Mouse (Mus musculus): ENCODE data around the gene Fam189b. TPM values are rescaled to one million over a fixed set of nuclear protein-coding genes. Genes with fewer than 3 reads are reported as not detected.

Fam189b gene
- polyA plus RNA-seq, 1 experiment = 27.4 TPM

GRCm38 (mm10) chr3:89145566-89145965, 37.4 kb upstream of the Fam189b start:
- Histone ChIP-seq H3ac (ENCODE audit: control insufficient read depth, insufficient read length, low read depth) (no peak overlapping the region), H3K36me3 (ENCODE audit: control insufficient read depth, insufficient read depth) (no peaks in the 10 kb centered on the region), H3K79me2 (ENCODE audit: control insufficient read depth, insufficient read depth) (no peaks in the 10 kb centered on the region), H3K27me3 (ENCODE audit: control insufficient read depth, insufficient read depth, insufficient read length) (peaks cover 85% of the 10 kb centered on the region), H3K79me3 (ENCODE audit: low read depth) (no peaks in the 10 kb centered on the region), H3K4me3 (ENCODE audit: insufficient read depth, poor library complexity, severe bottlenecking) (no peak overlapping the region)
- no peak for TF ChIP-seq MYOG (IDR thresholded peaks at IDR 0.05; ENCODE audit: control insufficient read depth, extremely low read depth, insufficient read length)
- TF ChIP-seq FOSL1 (IDR thresholded peaks at IDR 0.05; ENCODE audit: insufficient read depth, low read length, poor library complexity, severe bottlenecking) = no peak
- no peak for TF ChIP-seq USF1 (IDR thresholded peaks at IDR 0.05; ENCODE audit: low read depth)
- no peak for TF ChIP-seq MYOD1 (IDR thresholded peaks at IDR 0.05; ENCODE audit: control insufficient read depth, insufficient read length, low read depth)
- no peak for TF ChIP-seq MAX (IDR thresholded peaks at IDR 0.05)
- TF ChIP-seq CEBPB (IDR thresholded peaks at IDR 0.05; ENCODE audit: low read depth) = no peak
- TF ChIP-seq CTCF (IDR thresholded peaks at IDR 0.05; ENCODE audit: control insufficient read depth, insufficient read depth, insufficient read length) = no peak

GRCm38 (mm10) chr3:89147101-89147978, 35.6 kb upstream of the Fam189b start:
- Histone ChIP-seq H3K27me3 (ENCODE audit: control insufficient read depth, insufficient read depth, insufficient read length) (peaks cover 77% of the 10 kb centered on the region), H3ac (ENCODE audit: control insufficient read depth, insufficient read length, low read depth) (no peak overlapping the region), H3K79me2 (ENCODE audit: control insufficient read depth, insufficient read depth) (no peaks in the 10 kb centered on the region), H3K4me3 (ENCODE audit: insufficient read depth, poor library complexity, severe bottlenecking) (no peak overlapping the region), H3K36me3 (ENCODE audit: control insufficient read depth, insufficient read depth) (no peaks in the 10 kb centered on the region), H3K79me3 (ENCODE audit: low read depth) (no peaks in the 10 kb centered on the region)
- TF ChIP-seq MYOD1 (IDR thresholded peaks at IDR 0.05; ENCODE audit: control insufficient read depth, insufficient read length, low read depth) = no peak
- no peak for TF ChIP-seq MYOG (IDR thresholded peaks at IDR 0.05; ENCODE audit: control insufficient read depth, extremely low read depth, insufficient read length)
- TF ChIP-seq MAX (IDR thresholded peaks at IDR 0.05) = no peak
- TF ChIP-seq FOSL1 (IDR thresholded peaks at IDR 0.05; ENCODE audit: insufficient read depth, low read length, poor library complexity, severe bottlenecking) = no peak
- no peak for TF ChIP-seq CEBPB (IDR thresholded peaks at IDR 0.05; ENCODE audit: low read depth)
- no peak for TF ChIP-seq CTCF (IDR thresholded peaks at IDR 0.05; ENCODE audit: control insufficient read depth, insufficient read depth, insufficient read length)
- TF ChIP-seq USF1 (IDR thresholded peaks at IDR 0.05; ENCODE audit: low read depth) = no peak

- Histone ChIP-seq H3K4me3 (ENCODE audit: insufficient read depth, poor library complexity, severe bottlenecking) (no peak overlapping the region), H3K36me3 (ENCODE audit: control insufficient read depth, insufficient read depth) (no peaks in the 10 kb centered on the region), H3K79me3 (ENCODE audit: low read depth) (no peaks in the 10 kb centered on the region), H3ac (ENCODE audit: control insufficient read depth, insufficient read length, low read depth) (no peak overlapping the region), H3K79me2 (ENCODE audit: control insufficient read depth, insufficient read depth) (no peaks in the 10 kb centered on the region), H3K27me3 (ENCODE audit: control insufficient read depth, insufficient read depth, insufficient read length) (peaks cover 77% of the 10 kb centered on the region)
- TF ChIP-seq MYOD1 (IDR thresholded peaks at IDR 0.05; ENCODE audit: control insufficient read depth, insufficient read length, low read depth) (no peak), MAX (IDR thresholded peaks at IDR 0.05) (no peak), FOSL1 (IDR thresholded peaks at IDR 0.05; ENCODE audit: insufficient read depth, low read length, poor library complexity, severe bottlenecking) (no peak), CTCF (IDR thresholded peaks at IDR 0.05; ENCODE audit: control insufficient read depth, insufficient read depth, insufficient read length) (no peak), MYOG (IDR thresholded peaks at IDR 0.05; ENCODE audit: control insufficient read depth, extremely low read depth, insufficient read length) (no peak), CEBPB (IDR thresholded peaks at IDR 0.05; ENCODE audit: low read depth) (no peak), USF1 (IDR thresholded peaks at IDR 0.05; ENCODE audit: low read depth) (no peak)
Measured at GRCm38 (mm10) chr3:89147979-89148311, 35.0 kb upstream of the Fam189b start.

GRCm38 (mm10) chr3:89148567-89148966, 34.4 kb upstream of the Fam189b start:
- Histone ChIP-seq H3ac (ENCODE audit: control insufficient read depth, insufficient read length, low read depth) (no peak overlapping the region), H3K4me3 (ENCODE audit: insufficient read depth, poor library complexity, severe bottlenecking) (no peak overlapping the region), H3K79me3 (ENCODE audit: low read depth) (no peaks in the 10 kb centered on the region), H3K27me3 (ENCODE audit: control insufficient read depth, insufficient read depth, insufficient read length) (peaks cover 71% of the 10 kb centered on the region), H3K36me3 (ENCODE audit: control insufficient read depth, insufficient read depth) (no peaks in the 10 kb centered on the region), H3K79me2 (ENCODE audit: control insufficient read depth, insufficient read depth) (no peaks in the 10 kb centered on the region)
- no peak for TF ChIP-seq FOSL1 (IDR thresholded peaks at IDR 0.05; ENCODE audit: insufficient read depth, low read length, poor library complexity, severe bottlenecking)
- no peak for TF ChIP-seq MYOG (IDR thresholded peaks at IDR 0.05; ENCODE audit: control insufficient read depth, extremely low read depth, insufficient read length)

- Histone ChIP-seq H3K27me3 (ENCODE audit: control insufficient read depth, insufficient read depth, insufficient read length) (peaks cover 63% of the 10 kb centered on the region), H3K79me2 (ENCODE audit: control insufficient read depth, insufficient read depth) (no peaks in the 10 kb centered on the region), H3K4me3 (ENCODE audit: insufficient read depth, poor library complexity, severe bottlenecking) (no peak overlapping the region), H3K79me3 (ENCODE audit: low read depth) (no peaks in the 10 kb centered on the region), H3ac (ENCODE audit: control insufficient read depth, insufficient read length, low read depth) (no peak overlapping the region), H3K36me3 (ENCODE audit: control insufficient read depth, insufficient read depth) (no peaks in the 10 kb centered on the region)
- TF ChIP-seq FOSL1 (IDR thresholded peaks at IDR 0.05; ENCODE audit: insufficient read depth, low read length, poor library complexity, severe bottlenecking) (no peak), CTCF (IDR thresholded peaks at IDR 0.05; ENCODE audit: control insufficient read depth, insufficient read depth, insufficient read length) (no peak), MYOG (IDR thresholded peaks at IDR 0.05; ENCODE audit: control insufficient read depth, extremely low read depth, insufficient read length) (no peak), MYOD1 (IDR thresholded peaks at IDR 0.05; ENCODE audit: control insufficient read depth, insufficient read length, low read depth) (no peak), CEBPB (IDR thresholded peaks at IDR 0.05; ENCODE audit: low read depth) (no peak), USF1 (IDR thresholded peaks at IDR 0.05; ENCODE audit: low read depth) (no peak), MAX (IDR thresholded peaks at IDR 0.05) (no peak)
Measured at GRCm38 (mm10) chr3:89152084-89152835, 30.7 kb upstream of the Fam189b start.
